Mouse (Mus musculus): Measurements from ENCODE around the gene Hmcn2. TPM values are rescaled to one million over a fixed set of nuclear protein-coding genes. Genes with fewer than 3 reads are reported as not detected.

Gene Hmcn2
- total RNA-seq, 1 experiment from 2014 or later = not detected

- peak; percentile 46 to 68; a peak in 2 of 4 replicates for ATAC-seq (replicated peaks in 1 of 2; ENCODE audit: insufficient read depth in 1 of 2, low FRiP score in 2 of 2, low TSS enrichment in 1 of 2, low read depth in 1 of 2, poor library complexity in 2 of 2, severe bottlenecking in 2 of 2)
Observed at GRCm38 (mm10) chr2:31442480-31443160, 128.4 kb downstream of the Hmcn2 start.

- ATAC-seq (replicated peaks in 1 of 2; ENCODE audit: insufficient read depth in 1 of 2, low FRiP score in 2 of 2, low TSS enrichment in 1 of 2, low read depth in 1 of 2, poor library complexity in 2 of 2, severe bottlenecking in 2 of 2) = no peak
Observed at GRCm38 (mm10) chr2:31446036-31446435, 131.8 kb downstream of the Hmcn2 start.

- ATAC-seq (replicated peaks in 1 of 2; ENCODE audit: insufficient read depth in 1 of 2, low FRiP score in 2 of 2, low TSS enrichment in 1 of 2, low read depth in 1 of 2, poor library complexity in 2 of 2, severe bottlenecking in 2 of 2) = no peak
Observed at GRCm38 (mm10) chr2:31446456-31446855, 132.2 kb downstream of the Hmcn2 start.

- ATAC-seq (replicated peaks in 1 of 2; ENCODE audit: insufficient read depth in 1 of 2, low FRiP score in 2 of 2, low TSS enrichment in 1 of 2, low read depth in 1 of 2, poor library complexity in 2 of 2, severe bottlenecking in 2 of 2) = no peak
Observed at GRCm38 (mm10) chr2:31447536-31447935, 133.3 kb downstream of the Hmcn2 start.

- no peak for ATAC-seq (replicated peaks in 1 of 2; ENCODE audit: insufficient read depth in 1 of 2, low FRiP score in 2 of 2, low TSS enrichment in 1 of 2, low read depth in 1 of 2, poor library complexity in 2 of 2, severe bottlenecking in 2 of 2)
Observed at GRCm38 (mm10) chr2:31448756-31449440, 134.7 kb downstream of the Hmcn2 start.

GRCm38 (mm10) chr2:31449441-31449815, 135.2 kb downstream of the Hmcn2 start:
- no peak for ATAC-seq (replicated peaks in 1 of 2; ENCODE audit: insufficient read depth in 1 of 2, low FRiP score in 2 of 2, low TSS enrichment in 1 of 2, low read depth in 1 of 2, poor library complexity in 2 of 2, severe bottlenecking in 2 of 2)

GRCm38 (mm10) chr2:31449902-31450301, 135.7 kb downstream of the Hmcn2 start:
- no peak for ATAC-seq (replicated peaks in 1 of 2; ENCODE audit: insufficient read depth in 1 of 2, low FRiP score in 2 of 2, low TSS enrichment in 1 of 2, low read depth in 1 of 2, poor library complexity in 2 of 2, severe bottlenecking in 2 of 2)

GRCm38 (mm10) chr2:31450661-31451060, 136.4 kb downstream of the Hmcn2 start:
- ATAC-seq (replicated peaks in 1 of 2; ENCODE audit: insufficient read depth in 1 of 2, low FRiP score in 2 of 2, low TSS enrichment in 1 of 2, low read depth in 1 of 2, poor library complexity in 2 of 2, severe bottlenecking in 2 of 2) = no peak

GRCm38 (mm10) chr2:31451530-31451929, 137.3 kb downstream of the Hmcn2 start:
- no peak for ATAC-seq (replicated peaks in 1 of 2; ENCODE audit: insufficient read depth in 1 of 2, low FRiP score in 2 of 2, low TSS enrichment in 1 of 2, low read depth in 1 of 2, poor library complexity in 2 of 2, severe bottlenecking in 2 of 2)

- ATAC-seq (replicated peaks in 1 of 2; ENCODE audit: insufficient read depth in 1 of 2, low FRiP score in 2 of 2, low TSS enrichment in 1 of 2, low read depth in 1 of 2, poor library complexity in 2 of 2, severe bottlenecking in 2 of 2) = no peak
Observed at GRCm38 (mm10) chr2:31453011-31453410, 138.8 kb downstream of the Hmcn2 start.

GRCm38 (mm10) chr2:31453559-31454177, 139.5 kb downstream of the Hmcn2 start:
- no peak for ATAC-seq (replicated peaks in 1 of 2; ENCODE audit: insufficient read depth in 1 of 2, low FRiP score in 2 of 2, low TSS enrichment in 1 of 2, low read depth in 1 of 2, poor library complexity in 2 of 2, severe bottlenecking in 2 of 2)

- ATAC-seq (replicated peaks in 1 of 2; ENCODE audit: insufficient read depth in 1 of 2, low FRiP score in 2 of 2, low TSS enrichment in 1 of 2, low read depth in 1 of 2, poor library complexity in 2 of 2, severe bottlenecking in 2 of 2) = 0 out of 4 replicates have a peak, but pooled peaks of 1 of the 2 experiments have one; percentile 25
Observed at GRCm38 (mm10) chr2:31454280-31454679, 140.1 kb downstream of the Hmcn2 start.

- no peak for ATAC-seq (replicated peaks in 1 of 2; ENCODE audit: insufficient read depth in 1 of 2, low FRiP score in 2 of 2, low TSS enrichment in 1 of 2, low read depth in 1 of 2, poor library complexity in 2 of 2, severe bottlenecking in 2 of 2)
Observed at GRCm38 (mm10) chr2:31455418-31455817, 141.2 kb downstream of the Hmcn2 start.

GRCm38 (mm10) chr2:31458460-31458859, 144.2 kb downstream of the Hmcn2 start:
- no peak for ATAC-seq (replicated peaks in 1 of 2; ENCODE audit: insufficient read depth in 1 of 2, low FRiP score in 2 of 2, low TSS enrichment in 1 of 2, low read depth in 1 of 2, poor library complexity in 2 of 2, severe bottlenecking in 2 of 2)

- peak; percentile 49 to 64; a peak in 3 of 4 replicates for ATAC-seq (replicated peaks in 1 of 2; ENCODE audit: insufficient read depth in 1 of 2, low FRiP score in 2 of 2, low TSS enrichment in 1 of 2, low read depth in 1 of 2, poor library complexity in 2 of 2, severe bottlenecking in 2 of 2)
Observed at GRCm38 (mm10) chr2:31458989-31459936, 145.0 kb downstream of the Hmcn2 start.

- peak; percentile 53 to 57; a peak in 3 of 4 replicates for ATAC-seq (replicated peaks in 1 of 2; ENCODE audit: insufficient read depth in 1 of 2, low FRiP score in 2 of 2, low TSS enrichment in 1 of 2, low read depth in 1 of 2, poor library complexity in 2 of 2, severe bottlenecking in 2 of 2)
Observed at GRCm38 (mm10) chr2:31460025-31460571, 145.9 kb downstream of the Hmcn2 start.

- no peak for ATAC-seq (replicated peaks in 1 of 2; ENCODE audit: insufficient read depth in 1 of 2, low FRiP score in 2 of 2, low TSS enrichment in 1 of 2, low read depth in 1 of 2, poor library complexity in 2 of 2, severe bottlenecking in 2 of 2)
Observed at GRCm38 (mm10) chr2:31460920-31461319, 146.7 kb downstream of the Hmcn2 start.
